Mouse (Mus musculus) erythroblast, adult 5-6 weeks (primary cell): ENCODE measurements around the gene Stoml3. TPM values are rescaled to one million over a fixed set of nuclear protein-coding genes. Genes with fewer than 3 reads are reported as not detected.

Experiments
- total RNA-seq, 2 experiments: library from RNA; stranded (forward) in 1 of 2; stranded (reverse) in 1 of 2; fragments of 150-400 nt in 1 of 2; fragments of 200-764, 138-1000 nt in 1 of 2; gene quantifications; 2 replicates each; pipeline versions ENCODE4 v1.2.3 to v1.2.4; 2015 to 2017; ENCODE audit warnings: low replicate concordance in 2 of 2

The Stoml3 gene
- total RNA-seq, 2 experiments from 2014 or later, result not detected

Other genes starting within 250 kb of the Stoml3 start
- 0.96 and 3.6 TPM in 2 replicates for gene Nhlrc3, start 25.3 kb upstream of the Stoml3 start, total RNA-seq (2015; ENCODE audit: low replicate concordance)
- gene Nhlrc3, start 25.3 kb upstream of the Stoml3 start, total RNA-seq (2017; ENCODE audit: low replicate concordance), result 3.4 and 5.0 TPM in 2 replicates
- gene Proser1, start 25.0 kb upstream of the Stoml3 start, total RNA-seq (2015; ENCODE audit: low replicate concordance), result 10.4 and 11.7 TPM in 2 replicates
- 0.34 and 1.1 TPM in 2 replicates for gene Proser1, start 25.0 kb upstream of the Stoml3 start, total RNA-seq (2017; ENCODE audit: low replicate concordance)
- gene Frem2, start 168.7 kb downstream of the Stoml3 start, total RNA-seq (2015; ENCODE audit: low replicate concordance), result not detected in 2 replicates
- not detected in 2 replicates for gene Frem2, start 168.7 kb downstream of the Stoml3 start, total RNA-seq (2017; ENCODE audit: low replicate concordance)